Mouse (Mus musculus) embryo, embryonic 10 days (tissue): ENCODE results near the gene Dennd6b.

Source experiments
- DNase-seq: peaks from one replicate; pipeline ENCODE4 v3.0.0-alpha.2; 2015; ENCODE audit warnings: low spot score

Dennd6b gene

DNA sequence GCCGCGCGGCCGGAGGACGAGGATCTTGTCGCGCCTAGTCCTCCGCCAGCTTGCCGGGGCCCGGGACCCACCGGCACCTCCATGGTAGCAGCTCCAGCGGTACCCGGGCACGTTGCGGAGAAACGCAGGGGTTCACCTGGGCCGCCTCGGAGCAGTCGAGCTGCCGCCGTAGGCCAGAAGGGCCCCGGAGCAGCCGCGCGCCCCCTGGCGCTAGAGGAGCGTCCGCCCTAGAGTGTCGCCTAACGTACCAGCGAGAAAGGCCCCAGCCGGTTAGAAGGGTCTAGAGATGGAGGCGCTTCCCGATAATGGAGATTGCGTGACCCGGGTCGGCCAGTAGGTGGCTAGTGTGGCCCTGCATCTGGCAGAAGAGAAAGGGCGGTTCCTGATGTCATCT is at the start of gene Dennd6b:
TSS of gene Dennd6b (minus strand) at position 184 of the 394 bp plus-strand sequence.
- peak; percentile 98 for DNase-seq

DNA sequence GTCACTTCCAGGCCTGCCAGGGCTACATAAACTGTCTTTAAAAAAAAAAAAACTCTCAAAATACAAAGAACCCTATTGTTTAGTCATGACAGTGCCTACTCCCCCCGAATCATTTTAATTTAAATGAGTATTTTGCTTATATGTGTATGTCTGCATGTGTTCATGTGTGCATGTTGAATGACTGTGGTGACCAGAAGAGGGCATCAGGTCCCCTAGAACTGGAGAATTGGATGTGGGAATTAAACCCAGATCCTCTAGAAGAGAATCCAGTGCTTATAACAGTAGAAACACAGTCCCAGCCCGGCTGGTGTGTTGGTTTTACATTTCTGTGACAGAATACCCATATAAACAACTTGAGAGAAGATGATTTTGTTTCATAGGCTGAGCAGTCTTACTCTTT is 44.7 kb upstream of the Dennd6b start:
- peak; percentile 18 for DNase-seq

DNA sequence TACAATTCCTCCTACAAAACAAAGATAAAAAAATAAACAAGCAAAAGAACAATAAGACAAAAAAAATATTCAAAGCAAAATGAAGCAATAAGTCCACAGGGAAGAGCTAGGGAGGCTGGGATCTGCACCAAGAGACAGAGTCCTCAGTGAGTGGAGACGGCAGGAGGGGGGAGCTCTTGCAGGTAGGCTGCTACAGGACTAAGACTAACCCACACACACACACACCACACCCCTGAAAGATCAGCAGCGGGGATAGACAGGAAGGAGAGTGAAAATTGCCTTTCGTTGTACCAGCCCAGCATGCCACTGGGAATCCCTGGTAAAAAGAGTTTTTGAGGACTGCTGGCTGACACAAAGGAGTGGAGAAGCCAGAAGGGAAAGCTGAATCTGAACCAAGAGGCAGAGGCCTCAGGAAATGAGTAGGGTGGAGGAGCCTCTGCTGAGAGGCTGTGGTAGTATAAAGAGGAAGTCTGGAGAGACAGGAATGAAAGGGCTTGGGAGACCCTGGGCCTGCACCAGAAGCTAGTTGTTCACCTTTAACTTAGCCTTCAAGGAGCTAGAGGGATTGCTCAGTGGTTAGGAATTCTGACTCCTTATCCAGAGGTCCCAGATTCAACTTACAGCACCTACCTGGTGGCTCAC is 43.6 kb upstream of the Dennd6b start:
- no peak for DNase-seq

DNA sequence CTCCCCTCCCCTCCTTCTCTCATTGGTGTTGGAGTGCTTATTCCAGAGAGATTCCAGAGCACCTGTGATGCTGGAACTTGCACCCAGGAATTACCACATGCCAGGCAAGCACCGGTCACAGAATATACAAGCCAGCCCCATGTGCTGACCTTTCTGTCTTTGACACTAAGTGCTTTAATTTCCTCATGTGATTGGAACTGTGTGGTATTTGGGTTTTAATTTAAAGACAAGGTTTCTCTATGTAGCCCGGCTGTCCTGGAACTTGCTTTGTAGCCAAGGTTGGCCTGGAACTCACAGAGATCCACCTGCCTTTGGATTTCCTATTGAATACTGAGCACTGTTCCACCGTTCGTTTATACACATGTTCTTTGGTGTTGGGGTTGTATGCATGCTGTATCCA is 37.8 kb upstream of the Dennd6b start:
- no peak for DNase-seq

DNA sequence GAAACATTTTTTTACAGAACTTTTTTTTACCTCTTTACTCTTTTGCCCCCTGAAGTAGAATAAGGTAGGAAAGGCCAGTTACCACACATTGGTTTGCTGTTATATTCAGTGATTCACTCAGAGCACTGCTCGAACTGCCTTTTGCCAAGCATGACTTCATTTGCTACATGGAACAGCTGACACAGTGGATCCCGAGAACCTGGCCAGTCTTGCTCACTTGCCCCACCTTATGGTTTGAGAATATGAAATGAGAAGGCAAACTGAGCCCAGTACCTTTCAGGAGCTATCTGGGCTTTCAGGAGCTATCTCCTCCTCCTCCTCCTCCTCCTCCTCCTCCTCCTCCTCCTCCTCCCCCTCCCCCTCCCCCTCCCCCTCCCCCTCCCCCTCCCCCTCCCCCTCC is 37.3 kb upstream of the Dennd6b start:
- peak; percentile 33 for DNase-seq

DNA sequence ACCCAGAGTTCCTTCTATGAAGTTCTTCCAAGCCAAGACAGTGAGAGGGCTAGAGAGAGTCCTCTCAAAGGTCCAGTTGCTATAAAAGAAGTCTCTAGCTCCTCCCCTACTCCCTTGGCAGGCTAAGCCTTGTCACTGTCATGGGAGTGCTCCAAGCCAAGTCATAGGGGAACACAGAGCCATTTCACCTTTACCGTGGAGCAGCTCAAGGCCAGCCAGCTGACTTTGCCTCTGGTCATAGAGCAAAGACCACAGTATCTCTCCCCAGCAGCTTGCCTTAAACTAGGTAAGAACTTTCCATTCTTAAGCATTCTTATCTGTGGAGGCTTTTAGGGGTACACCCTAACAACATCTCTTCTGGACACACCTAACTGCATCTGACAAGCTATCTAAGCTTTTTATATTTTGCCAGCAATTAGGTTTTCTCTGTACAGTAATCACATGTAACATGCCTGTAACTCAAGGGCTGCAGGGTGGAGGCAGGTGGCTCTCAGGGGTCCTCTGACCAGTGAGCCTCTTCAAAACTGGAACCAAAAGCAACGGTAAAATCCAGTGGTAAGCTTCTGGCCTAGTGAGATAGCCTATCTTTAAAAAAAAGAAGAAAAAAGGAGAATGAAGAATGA is 19.4 kb upstream of the Dennd6b start:
- DNase-seq: no peak

DNA sequence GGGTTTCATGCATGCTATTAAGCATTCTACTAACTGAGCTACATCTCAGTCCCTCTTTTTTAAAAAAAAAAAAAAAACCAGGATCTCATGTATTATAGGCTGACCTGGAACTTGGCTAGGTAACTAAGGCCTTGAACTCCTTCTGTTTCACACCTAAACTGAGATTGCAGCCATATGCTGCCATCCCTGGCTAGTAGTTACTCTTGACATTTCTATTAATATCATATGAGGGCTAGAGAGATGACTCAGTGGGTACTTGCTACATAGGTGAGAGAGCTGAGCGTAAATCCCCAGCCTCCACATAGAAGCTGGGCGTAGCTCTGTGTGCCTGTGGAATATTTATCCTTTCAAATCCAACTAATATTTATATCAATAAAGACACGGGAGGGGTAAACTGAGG is 18.7 kb upstream of the Dennd6b start:
- DNase-seq: no peak

DNA sequence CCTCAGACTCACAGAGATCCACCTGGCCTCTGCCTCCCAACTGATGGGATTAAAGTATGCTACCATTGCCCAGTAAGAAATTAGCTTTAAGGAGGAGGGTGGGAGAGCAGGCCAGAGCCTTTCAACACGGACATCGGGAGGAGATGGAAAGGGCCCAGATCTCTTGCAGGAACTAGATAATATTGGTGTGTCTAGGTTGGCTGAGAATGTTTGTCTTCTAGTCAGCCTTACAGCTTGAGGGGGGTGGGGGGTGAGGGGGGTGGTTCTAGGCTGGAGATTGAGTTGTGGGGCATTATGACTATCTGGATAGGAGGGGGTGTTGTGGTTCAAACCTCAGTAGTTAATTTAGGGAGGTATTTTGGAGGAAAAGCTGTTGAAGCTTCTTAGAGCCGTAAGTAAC is 17.2 kb upstream of the Dennd6b start:
- no peak for DNase-seq

DNA sequence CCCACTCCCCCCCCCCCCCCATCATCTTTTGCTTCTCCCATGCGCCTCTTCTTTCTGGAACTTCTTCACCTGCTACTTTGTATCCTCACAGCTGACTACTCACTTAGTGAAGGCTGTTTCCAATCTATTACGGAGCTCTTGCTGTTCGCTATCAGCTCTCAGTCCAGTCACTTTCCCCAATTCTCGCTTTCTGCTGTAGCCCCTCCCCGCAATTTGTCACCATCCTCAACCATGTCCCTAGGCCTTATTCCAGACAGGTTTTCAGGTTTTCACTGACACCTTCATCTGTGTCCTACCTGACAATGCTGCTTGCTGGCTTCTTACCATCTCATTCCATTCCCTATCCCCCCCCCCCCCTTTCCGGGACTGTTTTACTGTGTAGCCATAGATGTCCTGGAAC is 16.2 kb upstream of the Dennd6b start:
- DNase-seq: peak; percentile 6

DNA sequence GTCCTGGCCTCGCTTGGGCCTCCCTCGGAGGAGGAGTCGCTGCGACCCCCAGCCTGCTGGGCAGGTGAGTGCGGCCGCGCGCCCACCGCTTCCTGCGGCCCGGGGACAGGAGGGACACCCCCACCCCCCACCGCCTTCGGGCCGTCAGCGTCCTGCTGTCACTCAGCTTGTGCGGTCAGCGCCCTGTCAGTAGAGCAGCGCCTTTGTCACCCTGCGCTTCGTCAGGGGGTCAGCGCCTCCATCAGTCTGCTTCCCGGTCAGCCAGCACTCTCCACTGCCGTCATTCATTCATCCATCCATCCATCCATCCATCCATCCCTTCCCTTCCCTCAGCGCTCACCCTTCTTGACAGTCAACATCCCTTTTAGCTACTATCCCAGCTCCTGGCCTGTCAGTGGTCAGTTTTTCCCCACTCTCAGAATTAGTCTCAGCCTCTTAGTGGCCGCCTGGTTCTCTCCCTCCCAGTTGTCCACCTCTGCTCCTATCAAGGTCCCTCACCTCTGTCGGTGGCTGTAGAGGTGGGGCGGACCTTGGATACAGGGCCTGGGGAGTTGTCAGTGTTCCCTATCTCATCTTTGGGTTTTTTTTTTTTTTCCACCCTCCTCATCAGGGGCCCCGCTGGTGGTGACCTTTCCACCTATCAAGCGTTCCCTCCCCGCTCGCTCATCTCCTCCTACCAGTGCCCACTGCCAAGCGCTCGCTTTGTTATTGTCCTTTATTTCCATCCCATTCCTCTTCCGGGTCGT is 15.6 kb upstream of the Dennd6b start:
- DNase-seq: peak; percentile 42

DNA sequence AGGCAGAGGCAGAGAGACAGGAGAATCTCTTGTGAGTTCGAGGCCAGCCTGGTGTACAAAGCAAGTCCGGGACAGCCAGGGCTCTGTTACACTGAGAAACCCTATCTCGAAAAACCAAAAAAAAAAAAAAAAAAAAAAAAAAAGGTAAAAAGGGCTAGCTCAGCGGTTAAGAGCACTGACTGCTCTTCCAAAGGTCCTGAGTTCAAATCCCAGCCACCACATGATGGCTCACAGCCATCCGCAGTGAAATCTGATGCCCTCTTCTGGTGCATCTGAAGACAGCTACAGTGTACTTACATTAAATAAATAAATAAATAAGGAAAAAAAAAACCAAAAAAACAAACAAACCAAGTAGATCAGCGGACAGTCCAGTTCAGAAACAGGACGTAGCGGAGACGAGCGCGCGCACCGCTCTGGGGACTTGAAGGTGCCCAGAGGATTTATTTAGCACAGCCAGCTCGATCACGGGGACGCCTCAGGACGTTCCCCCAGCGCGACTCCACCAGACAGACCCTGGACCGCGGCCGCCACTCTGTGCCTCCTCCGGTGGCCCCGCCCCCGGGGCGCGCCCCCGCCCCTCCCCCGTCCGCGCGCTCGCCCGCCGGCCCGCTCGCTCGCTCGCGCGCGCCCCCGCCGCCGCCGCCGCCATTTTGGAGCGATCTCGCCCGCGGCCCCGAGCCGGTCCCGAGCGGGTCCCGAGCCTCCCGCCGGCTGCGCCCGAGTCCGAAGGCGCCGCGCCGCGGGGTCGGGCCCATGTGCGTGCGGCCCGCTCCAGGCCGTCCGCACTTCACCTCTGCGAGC is 14.8 kb upstream of the Dennd6b start, which contains the start of gene Ppp6r2:
TSS of gene Ppp6r2 (plus strand) at position 639 of the 801 bp plus-strand sequence.
- DNase-seq: peak; percentile 88

DNA sequence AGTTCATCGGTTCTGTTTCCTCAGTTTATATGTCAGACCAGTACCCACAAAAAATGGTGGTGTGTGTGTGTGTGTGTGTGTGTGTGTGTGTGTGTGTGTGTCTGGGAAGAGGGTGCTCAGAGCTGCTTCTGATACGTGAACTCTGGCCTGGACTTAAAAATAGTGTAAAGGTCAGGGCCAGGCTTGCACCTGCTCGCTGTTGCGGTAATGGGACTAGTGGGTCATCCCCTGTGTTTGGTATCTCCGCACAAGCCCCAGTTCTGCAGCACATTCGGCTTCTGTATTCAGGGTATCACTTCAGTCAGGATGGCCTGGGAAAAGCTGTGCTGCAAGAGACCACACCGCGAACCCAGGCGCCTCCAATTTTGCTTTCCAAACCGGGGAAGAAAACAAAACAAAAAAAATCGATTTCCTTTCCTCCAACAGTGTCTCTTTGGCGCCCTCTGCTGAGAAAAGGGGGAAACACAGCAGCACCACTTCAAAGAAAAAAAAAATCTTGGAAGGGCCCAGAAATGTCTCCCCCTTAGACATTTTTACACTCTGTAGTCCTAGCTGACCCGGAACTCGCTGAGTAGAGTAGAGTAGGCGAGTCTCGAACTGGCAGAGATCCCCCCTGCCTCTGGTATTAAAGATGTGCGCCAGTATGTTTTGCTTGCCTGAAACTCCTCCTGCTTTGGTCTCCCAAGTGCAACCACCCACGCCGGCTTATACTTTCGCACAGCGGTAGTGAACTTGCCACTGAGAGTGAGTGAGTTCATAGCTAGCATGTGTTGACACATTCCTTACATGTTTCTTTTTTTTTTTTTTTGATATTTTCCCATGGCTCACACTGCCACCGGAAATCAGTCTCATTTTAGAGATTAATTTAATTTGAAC is 13.8 kb upstream of the Dennd6b start:
- peak; percentile 90 for DNase-seq

DNA sequence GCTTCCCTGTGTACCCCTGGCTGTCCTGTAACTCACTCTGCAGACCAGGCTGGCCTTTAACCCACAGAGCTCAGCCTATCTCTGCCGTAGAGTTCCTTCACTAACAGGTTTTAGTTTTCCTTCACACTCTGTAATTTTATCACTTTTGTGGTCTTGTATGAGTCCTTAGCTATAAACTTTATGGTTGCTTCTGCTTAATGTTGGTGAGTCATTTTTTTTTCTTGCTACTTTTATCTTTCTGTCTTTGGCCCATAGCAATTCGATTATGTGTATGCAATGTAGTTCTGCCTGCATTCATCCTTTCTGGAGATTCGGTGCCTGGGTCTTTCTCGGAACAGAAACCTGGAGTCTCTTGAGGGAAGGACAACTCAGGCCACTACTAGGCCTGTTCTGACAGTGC is 11.2 kb upstream of the Dennd6b start:
- DNase-seq: no peak

DNA sequence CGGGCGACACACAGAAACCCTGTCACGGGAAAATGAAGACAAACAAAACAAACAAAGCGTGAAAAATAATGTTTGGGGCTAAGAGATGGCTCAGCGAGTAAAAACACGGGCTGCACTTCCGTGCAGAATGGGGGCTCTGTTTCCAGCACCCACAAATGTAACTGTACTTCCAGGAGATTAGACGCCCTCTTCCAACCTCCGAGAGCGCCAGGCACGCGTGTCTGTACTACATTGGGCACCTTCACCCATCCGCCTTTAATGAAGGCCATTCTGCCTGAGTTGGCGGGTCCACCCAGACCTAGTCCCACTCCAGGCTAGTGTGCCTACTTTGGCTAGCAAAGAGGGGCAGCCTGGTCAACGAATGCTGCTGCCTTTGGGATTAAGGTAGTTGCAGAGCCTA is 760 bp upstream of the Dennd6b start:
- DNase-seq: no peak

DNA sequence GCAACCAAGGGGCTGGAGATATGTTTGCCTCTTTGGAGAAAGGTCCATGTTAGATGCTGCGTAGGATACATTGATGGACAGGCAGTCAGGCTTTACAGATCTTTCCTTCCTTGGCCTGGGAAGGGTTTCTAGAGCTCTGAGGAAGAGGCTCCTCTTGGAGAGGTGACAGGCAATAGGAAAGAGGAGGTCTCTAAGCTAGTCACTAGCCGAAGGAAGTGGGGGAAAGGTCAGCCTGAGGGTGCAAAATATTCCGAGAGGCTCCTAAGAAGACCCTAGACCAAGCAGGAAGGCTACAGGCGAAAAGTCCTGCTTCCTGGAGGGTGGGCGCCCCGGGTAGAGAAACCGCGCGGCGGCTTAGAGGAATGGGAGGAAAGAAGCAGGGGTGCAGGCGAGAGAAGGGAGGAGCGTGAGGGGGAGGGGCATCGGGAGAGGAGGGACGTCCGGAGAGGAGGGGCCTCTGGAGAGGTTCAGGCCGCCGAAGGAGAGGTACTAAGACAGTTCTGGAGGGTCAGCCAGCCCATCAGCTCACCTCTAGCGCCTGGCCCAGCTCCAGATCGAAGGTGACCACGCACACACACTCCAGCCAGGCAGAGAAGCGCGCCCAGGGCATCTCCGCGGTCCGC is 495 bp downstream of the Dennd6b start:
- DNase-seq: peak; percentile 92

DNA sequence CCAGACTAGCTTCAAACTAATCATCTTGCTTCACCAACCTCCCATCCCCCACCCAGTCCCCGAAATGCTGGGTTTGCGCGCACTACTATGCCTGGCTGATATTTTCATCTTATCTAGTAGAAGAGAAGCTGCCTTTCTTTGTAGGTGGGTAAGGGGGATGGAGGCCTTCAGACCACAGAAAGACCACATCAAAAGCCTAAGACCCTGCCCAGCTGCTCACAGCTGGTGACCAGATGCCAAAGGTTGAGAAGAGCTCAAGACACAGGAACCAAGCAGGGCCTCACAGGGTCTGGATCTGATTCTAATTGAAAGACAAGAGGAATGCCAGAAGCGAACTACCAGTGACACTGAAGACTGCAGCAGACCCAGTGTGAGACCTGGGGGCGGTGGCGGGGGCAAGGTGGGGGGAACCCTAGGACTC is 1.0 kb downstream of the Dennd6b start:
- DNase-seq: peak; percentile 81

DNA sequence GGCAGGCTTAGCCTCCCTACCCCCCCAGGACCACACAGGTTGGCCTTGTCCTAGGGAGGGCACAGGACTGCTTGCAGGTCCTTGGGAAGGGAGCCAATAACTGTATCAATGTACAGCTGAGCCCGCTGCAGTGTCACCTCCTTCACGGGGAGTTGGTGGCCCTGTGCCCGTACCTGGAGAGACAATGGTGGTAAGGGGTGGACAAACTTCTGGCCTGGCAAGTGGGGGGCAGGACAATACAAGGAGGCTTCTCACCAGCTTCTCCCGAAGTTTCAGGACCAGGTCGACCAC is 11.4 kb downstream of the Dennd6b start:
- no peak for DNase-seq

DNA sequence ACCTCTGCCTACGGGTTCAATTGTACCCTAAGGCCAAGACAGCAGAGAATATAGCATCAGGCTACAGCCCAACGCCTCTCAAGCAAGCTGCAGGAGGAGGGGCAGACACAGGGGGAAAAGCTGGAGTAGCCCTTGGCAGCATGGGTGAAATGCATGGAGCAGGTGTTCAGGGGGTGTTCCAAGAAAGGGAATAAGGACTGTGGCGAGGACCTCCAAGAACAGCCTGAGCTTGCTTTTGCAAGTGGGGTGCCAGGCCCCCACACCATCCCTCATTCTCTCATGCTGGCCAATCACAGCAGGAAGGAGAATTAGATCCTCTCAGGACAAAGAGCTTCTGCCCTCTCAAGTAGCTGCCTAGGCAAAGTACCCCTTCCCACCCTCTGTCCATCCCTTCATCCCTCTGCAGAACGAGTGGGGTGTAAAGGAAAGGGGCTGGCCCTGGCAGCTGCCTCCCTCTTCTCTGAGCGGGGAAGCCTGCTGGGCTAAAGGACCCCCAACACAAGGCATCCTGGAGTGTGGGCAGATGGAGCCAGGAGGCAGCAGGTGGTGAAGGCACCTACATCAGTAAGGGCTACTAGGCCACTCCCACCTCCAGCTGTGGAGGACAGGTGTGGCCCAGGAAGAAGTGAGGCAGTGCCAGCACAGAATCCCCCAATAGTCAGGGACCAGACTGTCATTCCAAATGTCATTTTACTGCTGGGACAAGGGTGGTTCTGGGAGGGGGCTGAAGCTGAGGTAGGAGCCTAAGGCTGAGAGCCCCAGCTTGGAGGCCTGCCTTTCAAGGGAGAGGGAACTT is 12.0 kb downstream of the Dennd6b start:
- DNase-seq: no peak

DNA sequence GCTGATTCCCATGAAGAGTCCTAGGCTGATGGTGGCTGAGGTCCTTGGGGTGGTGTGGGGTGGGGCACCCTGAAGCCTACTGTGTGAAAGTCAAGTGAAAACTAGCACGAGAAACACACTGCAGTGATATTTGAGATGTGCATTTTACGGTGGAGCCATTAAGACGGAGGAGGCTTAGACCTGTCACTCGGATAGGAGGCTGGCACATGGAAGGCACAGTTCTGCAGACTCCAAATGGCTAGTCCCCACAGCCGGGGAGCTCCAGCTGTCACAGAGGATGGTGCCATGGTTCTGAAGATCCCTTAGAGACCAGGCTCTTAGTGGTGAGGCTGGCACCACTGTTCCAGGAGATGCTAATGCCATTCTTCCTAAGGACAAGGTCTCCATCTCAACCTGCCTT is 13.5 kb downstream of the Dennd6b start:
- no peak for DNase-seq

DNA sequence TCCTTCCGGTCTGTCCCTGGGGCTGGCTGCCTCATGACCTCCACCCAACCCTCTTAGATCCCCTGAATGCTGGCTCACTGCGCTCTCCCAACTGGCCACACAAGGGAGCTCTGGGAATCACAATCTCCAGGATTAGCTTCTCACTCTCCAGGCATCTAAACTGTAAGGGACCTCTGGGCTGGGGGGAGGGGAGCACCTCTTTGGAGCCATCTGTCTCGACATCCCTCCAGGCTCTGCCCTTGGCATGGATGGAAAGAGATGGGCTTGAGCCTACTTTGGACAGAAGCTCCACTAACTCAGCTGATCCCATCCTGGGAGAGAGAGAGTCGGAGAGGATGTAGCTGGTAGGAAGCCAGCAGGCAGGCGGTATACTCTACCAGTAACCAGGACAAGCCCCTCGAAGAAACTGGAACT is 14.0 kb downstream of the Dennd6b start:
- peak; percentile 63 for DNase-seq
